Mouse (Mus musculus): ENCODE measurements around the gene Tent5b. TPM values are rescaled to one million over a fixed set of nuclear protein-coding genes. Genes with fewer than 3 reads are reported as not detected.
"Not testable (repeated sequence)": the region's sequence is repeated elsewhere in the genome, so short reads cannot be mapped to it uniquely, and the experiment has no call there.

Gene Tent5b
- polyA plus RNA-seq, 1 experiment from 2014 or later, result 1.5 TPM

DNA sequence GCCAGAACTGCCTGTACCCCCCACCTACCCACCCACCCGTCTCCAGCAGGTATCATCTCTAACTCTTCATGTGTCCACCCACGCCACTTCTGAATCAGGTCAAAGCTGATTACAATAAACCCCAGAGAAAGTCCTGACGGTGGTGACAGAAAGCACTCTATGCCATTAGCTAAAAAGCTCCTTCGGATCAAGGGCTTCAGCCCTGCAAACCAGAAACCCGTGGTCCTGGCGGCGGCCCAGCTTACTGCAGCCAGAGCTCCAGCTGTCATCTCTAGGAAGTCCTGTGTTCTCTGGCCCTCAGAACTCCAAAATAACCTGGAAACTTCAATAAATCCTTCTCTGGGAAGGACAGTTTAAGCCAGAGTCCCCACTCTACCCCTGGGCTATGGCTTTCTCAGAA lies 15.8 kb downstream of the Tent5b start:
- no peak for DNase-seq (ENCODE audit: low spot score)
- peaks cover 62% of the 10 kb centered on the region for H3K27me3 ChIP-seq (ENCODE audit: insufficient read depth, poor library complexity, severe bottlenecking)
- peaks cover 47% of the 10 kb centered on the region for H3K4me1 ChIP-seq
- WGBS, result 32% methylated on average over 7 of the region's 7 CpGs
- H3K27ac ChIP-seq, result no peak overlapping the region
- H3K9me3 ChIP-seq, result no peaks in the 10 kb centered on the region
- no peak overlapping the region; the same call in 1 of the 2 replicates for H3K4me3 ChIP-seq
- H3K36me3 ChIP-seq, result no peaks in the 10 kb centered on the region

DNA sequence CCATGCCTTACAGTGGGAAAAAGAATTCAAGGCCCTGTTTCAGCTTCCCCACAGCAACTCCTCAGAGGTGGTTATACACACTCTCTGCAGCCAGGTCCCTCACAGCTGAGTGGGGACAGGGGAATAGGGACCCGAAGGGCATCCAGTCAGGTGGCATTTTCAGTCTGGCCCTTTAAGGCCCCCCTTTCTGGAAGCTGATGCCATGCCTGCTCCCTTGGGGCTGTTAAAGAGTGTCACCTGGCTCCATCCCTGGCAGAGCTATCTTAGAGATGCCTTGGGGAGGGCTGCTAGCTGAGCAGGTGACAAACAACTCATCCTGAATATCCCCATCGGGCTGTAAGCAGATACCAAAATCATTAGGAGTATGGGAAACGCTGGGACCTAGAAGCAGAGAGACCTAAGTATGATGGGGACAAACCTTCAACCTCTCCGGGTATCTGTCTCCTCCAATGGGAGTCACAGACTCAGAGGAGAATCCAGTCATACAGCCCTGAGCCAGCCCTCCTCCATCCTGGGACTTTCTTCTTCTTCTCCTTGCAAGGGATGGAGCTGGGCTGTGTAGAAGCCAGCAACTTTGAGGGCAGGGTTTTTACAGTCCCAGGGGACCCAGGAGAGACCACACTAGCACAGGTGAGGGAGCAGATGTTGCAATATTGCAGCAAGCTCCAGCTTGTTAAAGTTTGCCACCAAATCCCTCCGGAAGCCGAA lies 17.0 kb downstream of the Tent5b start:
- Histone ChIP-seq H3K36me3 (no peaks in the 10 kb centered on the region), H3K4me1 (peaks cover 35% of the 10 kb centered on the region), H3K9me3 (no peaks in the 10 kb centered on the region), H3K27ac (no peak overlapping the region), H3K4me3 (peak overlapping the region; percentile 69), H3K27me3 (ENCODE audit: insufficient read depth, poor library complexity, severe bottlenecking) (peaks cover 74% of the 10 kb centered on the region)
- DNase-seq (ENCODE audit: low spot score), result no peak
- WGBS, result 25% methylated on average over 6 of the region's 6 CpGs

DNA sequence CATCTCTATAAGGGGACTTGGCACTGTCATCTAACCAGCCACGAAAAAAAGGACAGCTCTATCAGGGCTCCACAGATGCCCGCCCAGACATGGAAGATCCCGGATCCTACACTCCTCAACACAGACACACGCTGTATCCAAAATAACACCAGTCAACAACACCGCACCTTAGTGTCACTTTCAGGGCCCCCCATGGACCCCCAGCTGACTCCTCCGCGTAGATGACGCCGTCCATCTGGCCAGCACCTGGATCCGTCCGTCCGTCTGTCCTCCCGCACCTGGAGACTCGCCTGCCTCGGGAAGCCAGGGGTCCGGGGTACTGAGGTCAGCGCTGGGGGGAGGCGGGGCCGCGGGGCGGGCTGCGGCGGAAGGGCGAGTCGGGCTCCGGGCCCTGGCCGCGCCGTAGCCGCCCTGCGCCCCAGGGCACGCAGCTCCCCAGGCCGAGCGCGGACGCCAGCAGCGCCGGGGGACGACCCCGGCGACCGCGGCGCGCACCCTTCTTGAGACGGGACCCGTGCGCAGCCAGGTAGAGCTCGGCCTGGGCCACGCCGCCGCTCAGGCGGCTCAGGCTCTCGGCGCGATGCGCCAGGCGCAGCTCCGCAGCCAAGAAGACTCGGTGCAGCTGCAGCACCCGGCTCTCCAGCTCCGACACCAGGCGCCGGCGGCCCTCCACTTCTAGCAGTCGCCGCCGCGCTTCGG lies 17.7 kb downstream of the Tent5b start:
- H3K4me3 ChIP-seq, result peak overlapping the region; percentile 69
- peak overlapping the region; percentile 71 for H3K27ac ChIP-seq
- H3K36me3 ChIP-seq, result no peaks in the 10 kb centered on the region
- WGBS, result under 1% methylated on average over 70 of the region's 70 CpGs
- H3K27me3 ChIP-seq (ENCODE audit: insufficient read depth, poor library complexity, severe bottlenecking), result peaks cover 81% of the 10 kb centered on the region
- no peaks in the 10 kb centered on the region for H3K9me3 ChIP-seq
- DNase-seq (ENCODE audit: low spot score), result no peak
- peaks cover 30% of the 10 kb centered on the region for H3K4me1 ChIP-seq

DNA sequence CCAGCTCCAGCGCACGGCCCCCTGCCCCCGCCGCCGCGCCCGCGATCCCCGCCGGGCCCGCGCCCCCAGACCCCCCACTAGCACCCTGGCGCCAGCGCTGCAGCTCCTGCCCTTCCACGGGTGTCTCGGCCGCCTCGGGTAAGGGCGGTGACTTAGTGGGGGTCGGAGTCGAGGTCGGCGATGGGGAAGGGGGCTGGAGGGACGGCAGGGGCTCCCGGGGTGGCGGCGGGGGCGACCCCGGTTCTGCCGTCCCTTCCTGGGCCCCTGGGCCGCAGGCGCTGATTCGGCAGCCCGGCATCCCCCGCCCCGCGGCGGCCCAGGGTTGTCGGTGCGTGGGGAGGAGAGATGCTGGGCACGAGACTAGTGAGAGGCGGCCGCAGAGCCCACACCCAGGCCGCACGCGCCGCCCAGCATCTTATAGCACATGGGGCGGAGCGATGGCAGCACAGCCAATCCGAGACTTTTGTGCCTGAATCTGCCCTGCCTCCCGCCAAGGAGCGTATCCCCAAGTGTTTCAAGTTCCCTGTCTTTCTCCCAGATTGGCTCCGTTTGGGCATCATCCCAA lies 18.3 kb downstream of the Tent5b start, which contains the start of gene Trnp1:
Gene Trnp1, minus strand, starts transcription at position 391 of the 565 bp plus-strand sequence.
- Histone ChIP-seq H3K9me3 (no peaks in the 10 kb centered on the region), H3K27ac (peak within 1 kb of the TSS; percentile 71)

DNA sequence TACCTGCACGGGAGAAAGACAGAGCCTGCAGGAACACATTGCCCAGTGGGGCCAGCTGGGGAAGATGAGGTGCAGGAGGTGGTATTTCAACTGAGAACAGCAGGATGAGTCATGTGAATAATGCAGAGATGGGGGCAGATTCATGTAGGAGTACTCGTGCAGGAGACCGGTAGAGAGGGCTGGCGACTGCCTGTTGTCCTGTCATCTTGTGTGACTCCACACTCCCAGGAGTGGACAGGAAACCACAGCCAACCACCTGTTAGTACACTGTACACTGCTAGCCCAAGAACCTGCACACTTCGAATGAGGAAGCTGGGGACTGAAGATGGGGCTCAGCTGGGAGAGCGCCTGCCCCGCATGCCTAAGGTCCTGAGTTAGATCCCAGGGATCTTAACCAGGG lies 21.6 kb downstream of the Tent5b start:
- H3K27me3 ChIP-seq (ENCODE audit: insufficient read depth, poor library complexity, severe bottlenecking), result peaks cover 96% of the 10 kb centered on the region
- no peak overlapping the region for H3K27ac ChIP-seq
- 59% methylated on average over 7 of the region's 7 CpGs for WGBS
- H3K4me1 ChIP-seq, result peaks cover 16% of the 10 kb centered on the region
- H3K36me3 ChIP-seq, result no peaks in the 10 kb centered on the region
- H3K9me3 ChIP-seq, result no peaks in the 10 kb centered on the region
- no peak for DNase-seq (ENCODE audit: low spot score)
- H3K4me3 ChIP-seq, result no peak overlapping the region

More for the DNA sequence above, 18.3 kb downstream of the Tent5b start, which contains the start of gene Trnp1:
- peak within 1 kb of the TSS; percentile 69 for H3K4me3 ChIP-seq
- H3K36me3 ChIP-seq, result no peaks in the 10 kb centered on the region
- H3K4me1 ChIP-seq, result peaks cover 30% of the 10 kb centered on the region
- H3K27me3 ChIP-seq (ENCODE audit: insufficient read depth, poor library complexity, severe bottlenecking), result peaks cover 85% of the 10 kb centered on the region
- WGBS, result under 1% methylated on average over 53 of the region's 53 CpGs
- DNase-seq (ENCODE audit: low spot score), result no peak

DNA sequence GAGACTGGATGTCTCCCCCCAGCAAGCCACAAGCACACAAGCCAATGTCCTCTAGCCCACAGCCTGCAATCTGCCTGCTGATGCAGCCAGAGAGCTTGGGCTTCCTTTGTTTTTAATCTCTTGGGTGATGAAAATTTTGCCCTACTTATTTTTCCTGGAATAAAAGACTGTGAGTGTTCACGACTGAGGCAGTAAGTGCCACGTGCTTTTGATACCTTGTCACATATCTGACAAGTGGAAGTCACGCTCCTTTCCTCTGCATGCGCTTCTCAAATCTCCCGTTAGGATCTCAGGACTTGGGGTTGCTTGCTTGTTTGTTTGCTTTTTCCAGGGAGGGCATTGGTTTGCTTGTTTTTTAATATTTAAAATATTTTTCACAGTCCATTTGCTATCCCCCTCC lies 24.4 kb downstream of the Tent5b start:
- Histone ChIP-seq H3K27me3 (ENCODE audit: insufficient read depth, poor library complexity, severe bottlenecking) (peaks cover 87% of the 10 kb centered on the region), H3K4me1 (no peaks in the 10 kb centered on the region), H3K36me3 (no peaks in the 10 kb centered on the region), H3K27ac (no peak overlapping the region), H3K9me3 (no peaks in the 10 kb centered on the region), H3K4me3 (no peak overlapping the region)
- WGBS, result 51% methylated on average over 5 of the region's 5 CpGs
- DNase-seq (ENCODE audit: low spot score), result no peak

DNA sequence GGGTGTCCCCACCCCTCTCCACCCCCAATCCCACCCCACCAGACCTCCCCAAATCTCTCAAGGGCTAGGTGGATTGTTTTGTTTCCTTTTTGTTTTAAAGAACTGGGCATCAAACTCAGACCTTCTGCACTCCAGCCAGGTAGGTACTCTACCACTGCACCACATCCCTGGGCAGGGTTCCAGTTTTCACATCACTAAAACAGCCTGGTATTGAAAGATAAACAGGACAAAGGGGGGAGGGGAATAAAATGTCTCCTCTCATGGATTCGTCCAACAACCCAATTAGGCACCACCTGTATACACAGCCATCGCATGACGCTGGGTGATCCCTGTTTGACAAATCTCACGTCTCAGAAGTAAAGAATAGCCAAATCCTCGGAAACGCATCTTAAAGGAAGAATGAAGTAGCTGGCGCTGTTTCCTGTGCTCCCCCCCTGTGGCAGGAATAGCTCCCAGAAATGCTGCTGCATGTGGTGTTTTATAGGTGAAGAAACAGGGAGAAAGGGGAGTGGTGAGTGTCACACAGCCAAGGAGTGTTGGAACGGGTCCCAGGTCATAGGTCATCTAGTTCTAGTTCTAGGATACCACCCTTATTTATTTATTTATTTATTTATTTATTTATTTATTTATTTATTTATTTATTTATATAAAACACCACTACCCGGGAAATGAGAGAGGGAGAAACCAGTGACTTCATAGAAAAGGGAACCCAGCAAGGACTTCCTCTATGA lies 25.0 kb downstream of the Tent5b start:
- peaks cover 80% of the 10 kb centered on the region for H3K27me3 ChIP-seq (ENCODE audit: insufficient read depth, poor library complexity, severe bottlenecking)

DNA sequence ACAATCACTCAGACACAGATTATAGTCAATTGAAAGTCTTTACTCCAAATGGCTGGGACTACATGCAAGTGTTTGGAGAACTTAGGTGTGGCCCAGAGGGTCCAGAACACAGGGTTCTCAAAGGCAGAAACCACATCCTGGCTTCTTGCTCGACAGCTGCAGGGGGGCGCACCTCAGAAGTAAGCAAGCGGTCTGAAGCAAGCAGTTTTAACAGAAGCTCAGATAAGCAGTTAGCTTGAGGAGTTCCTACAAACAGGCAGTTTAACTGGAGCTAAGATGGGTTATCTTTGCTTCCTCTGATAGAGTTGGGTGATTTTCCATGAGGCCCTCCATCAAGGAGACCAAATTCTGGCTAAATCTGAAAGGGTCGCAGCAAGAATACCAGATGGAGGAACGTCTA lies 26.6 kb downstream of the Tent5b start:
- no peak overlapping the region for H3K27ac ChIP-seq
- H3K9me3 ChIP-seq, result no peaks in the 10 kb centered on the region
- no peaks in the 10 kb centered on the region for H3K4me1 ChIP-seq
- peaks cover 64% of the 10 kb centered on the region for H3K27me3 ChIP-seq (ENCODE audit: insufficient read depth, poor library complexity, severe bottlenecking)
- H3K36me3 ChIP-seq, result no peaks in the 10 kb centered on the region
- 50% methylated on average over 5 of the region's 5 CpGs for WGBS
- no peak for DNase-seq (ENCODE audit: low spot score)
- no peak overlapping the region for H3K4me3 ChIP-seq

More for the DNA sequence above, 25.0 kb downstream of the Tent5b start:
- Histone ChIP-seq H3K27ac (no peak overlapping the region), H3K4me3 (no peak overlapping the region; the same call in 1 of the 2 replicates), H3K4me1 (no peaks in the 10 kb centered on the region), H3K36me3 (no peaks in the 10 kb centered on the region), H3K9me3 (no peaks in the 10 kb centered on the region)
- WGBS, result 61% methylated on average over 9 of the region's 9 CpGs
- DNase-seq (ENCODE audit: low spot score), result no peak

DNA sequence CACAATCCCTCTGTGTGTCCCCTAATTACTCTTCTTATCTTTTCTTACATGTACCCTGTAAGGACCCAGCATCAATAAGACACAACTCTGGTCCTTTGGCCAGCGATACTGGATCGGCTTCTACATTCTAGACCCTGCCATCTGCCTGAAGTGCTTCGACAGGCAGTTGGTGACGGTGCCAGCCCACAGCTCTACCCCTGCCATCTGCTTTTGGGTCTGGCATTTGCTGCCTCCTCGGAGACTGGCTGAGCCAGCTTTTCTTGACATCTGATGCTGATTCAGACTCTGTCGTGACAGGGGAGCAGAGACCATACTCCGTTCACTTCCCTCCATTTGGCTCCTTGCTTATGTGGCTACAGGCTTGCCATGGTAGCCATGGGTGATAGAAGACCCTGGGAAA lies 29.1 kb downstream of the Tent5b start:
- H3K9me3 ChIP-seq, result no peaks in the 10 kb centered on the region
- H3K27ac ChIP-seq, result no peak overlapping the region
- peaks cover 42% of the 10 kb centered on the region for H3K27me3 ChIP-seq (ENCODE audit: insufficient read depth, poor library complexity, severe bottlenecking)
- 84% methylated on average over 7 of the region's 7 CpGs for WGBS
- no peaks in the 10 kb centered on the region for H3K36me3 ChIP-seq
- H3K4me1 ChIP-seq, result no peaks in the 10 kb centered on the region
- no peak overlapping the region for H3K4me3 ChIP-seq
- no peak for DNase-seq (ENCODE audit: low spot score)

DNA sequence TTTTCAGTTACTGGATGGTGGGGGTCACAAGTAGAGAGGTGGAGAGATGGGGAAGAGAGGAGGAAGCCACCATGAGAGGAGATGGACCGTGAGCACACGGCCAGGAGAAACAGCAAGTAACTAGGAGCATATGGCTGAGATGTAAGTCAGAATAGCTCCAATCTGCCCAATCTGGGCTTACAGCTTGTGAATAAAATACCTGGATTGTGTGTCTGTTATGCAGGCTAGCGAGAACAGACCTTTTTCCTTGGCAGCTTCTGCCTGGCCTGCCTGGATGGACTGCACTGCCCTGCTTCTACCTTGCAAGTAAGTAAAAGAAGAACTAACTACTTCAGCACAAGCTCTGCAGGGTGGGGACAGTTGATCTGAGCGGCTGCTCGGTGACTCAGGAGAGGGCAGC lies 31.1 kb downstream of the Tent5b start:
- no peak for DNase-seq (ENCODE audit: low spot score)

DNA sequence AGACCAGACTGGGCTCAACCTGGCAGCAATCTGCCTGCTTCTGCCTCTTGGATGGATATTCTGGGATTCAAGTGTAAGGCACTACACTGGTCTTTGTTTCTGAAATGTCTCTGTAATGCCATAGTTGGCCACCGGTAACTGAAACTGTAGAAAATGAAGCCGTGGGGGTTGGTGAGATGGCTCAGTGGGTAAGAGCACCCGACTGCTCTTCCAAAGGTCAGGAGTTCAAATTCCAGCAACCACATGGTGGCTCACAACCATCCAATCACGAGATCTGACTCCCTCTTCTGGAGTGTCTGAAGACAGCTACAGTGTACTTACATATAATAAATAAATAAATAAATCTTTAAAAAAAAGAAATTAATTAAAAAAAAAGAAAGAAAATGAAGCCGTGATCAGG lies 32.6 kb downstream of the Tent5b start:
- not testable (repeated sequence) for DNase-seq (ENCODE audit: low spot score); H3K4me1 ChIP-seq; H3K9me3 ChIP-seq; H3K4me3 ChIP-seq; H3K36me3 ChIP-seq; H3K27ac ChIP-seq
- WGBS, result 46% methylated on average over 5 of the region's 5 CpGs
- H3K27me3 ChIP-seq (ENCODE audit: insufficient read depth, poor library complexity, severe bottlenecking), result peaks cover 17% of the 10 kb centered on the region

More for the DNA sequence above, 31.1 kb downstream of the Tent5b start:
- Histone ChIP-seq H3K9me3 (no peaks in the 10 kb centered on the region), H3K4me3 (no peak overlapping the region), H3K4me1 (no peaks in the 10 kb centered on the region), H3K27ac (no peak overlapping the region), H3K36me3 (no peaks in the 10 kb centered on the region), H3K27me3 (ENCODE audit: insufficient read depth, poor library complexity, severe bottlenecking) (peaks cover 23% of the 10 kb centered on the region; the same call in 1 of the 2 replicates)
- WGBS, result 76% methylated on average over 5 of the region's 5 CpGs

DNA sequence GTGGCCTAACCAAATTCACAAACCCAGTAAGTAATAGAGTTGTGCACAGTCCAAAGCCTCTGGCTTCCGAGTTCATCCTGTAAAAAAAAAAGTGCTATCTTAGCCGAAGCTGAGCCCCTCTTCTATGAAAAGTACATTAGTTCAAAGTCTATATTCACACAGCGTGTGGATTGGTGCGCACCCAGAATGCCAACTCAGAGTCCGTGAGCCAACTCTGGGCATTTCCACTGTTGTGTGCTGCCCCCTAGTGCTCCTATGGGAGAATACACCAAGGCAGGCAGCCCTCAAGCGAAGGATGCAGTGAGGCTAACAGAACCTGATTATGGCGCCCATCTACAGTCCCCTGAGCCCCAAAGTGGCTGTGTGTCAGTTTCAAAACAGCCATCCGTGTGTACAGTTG lies 33.0 kb downstream of the Tent5b start:
- Histone ChIP-seq H3K4me3 (no peak overlapping the region), H3K36me3 (no peaks in the 10 kb centered on the region), H3K27ac (no peak overlapping the region), H3K9me3 (no peaks in the 10 kb centered on the region), H3K27me3 (ENCODE audit: insufficient read depth, poor library complexity, severe bottlenecking) (peaks cover 20% of the 10 kb centered on the region), H3K4me1 (no peaks in the 10 kb centered on the region)
- 10% methylated on average over 8 of the region's 8 CpGs for WGBS
- DNase-seq (ENCODE audit: low spot score), result no peak

Measured in heart, embryonic 10.5 days (tissue).